In genomic region chr10:127176756-127177155, GRCm38 (mm10) we compare ENCODE assay signal across 9 mouse cellular contexts. TPM values are rescaled to one million over a fixed set of nuclear protein-coding genes. Genes with fewer than 3 reads are reported as not detected.
DNase-seq lines count a peak whose midpoint lies in the region; ATAC-seq and TF ChIP-seq lines count a peak whose summit lies in the region.
"Had no signal": no experiment of that assay in that cellular context is flagged by ENCODE, and none has a peak within 500 bp of the region (broad histone marks: within the 10 kb centered on the region; RNA-seq: fewer than 3 reads in every experiment).

No protein-coding gene starts in this region.

- no peak overlapping the region for H3K9ac ChIP-seq in forebrain, embryonic 13.5 days
- H3K9ac ChIP-seq in forebrain, embryonic 16.5 days (replicated peaks; ENCODE audit: low read depth, low read length), result no peak overlapping the region
- no peak overlapping the region for H3K9ac ChIP-seq in kidney, postnatal 0 days (ENCODE audit: low read depth, low read length)
- no peak overlapping the region for H3K9ac ChIP-seq in liver, embryonic 13.5 days

- peaks cover 27% of the 10 kb centered on the region for H3K4me1 ChIP-seq in forebrain, embryonic 13.5 days
- peaks cover 17% of the 10 kb centered on the region for H3K4me1 ChIP-seq in forebrain, embryonic 16.5 days (replicated peaks; ENCODE audit: control insufficient read depth, insufficient read depth, low read length)
- H3K4me1 ChIP-seq in kidney, postnatal 0 days (replicated peaks; ENCODE audit: insufficient read depth, low read length), result peaks cover 23% of the 10 kb centered on the region; the same call in 1 of the 2 replicates
- peaks cover 92% of the 10 kb centered on the region for H3K4me1 ChIP-seq in G1E (ENCODE audit: insufficient read depth, low read depth, low read length)
- peaks cover 44% of the 10 kb centered on the region for H3K4me1 ChIP-seq in liver, embryonic 13.5 days (replicated peaks)

- 12% methylated on average over 7 of the region's 7 CpGs for WGBS in forebrain, embryonic 13.5 days
- 3% methylated on average over 7 of the region's 7 CpGs for WGBS in forebrain, embryonic 16.5 days
- WGBS in kidney, postnatal 0 days, result 10% methylated on average over 7 of the region's 7 CpGs
- 4% methylated on average over 7 of the region's 7 CpGs for WGBS in liver, embryonic 13.5 days (ENCODE audit: insufficient replicate concordance)

- H3K36me3 ChIP-seq in forebrain, embryonic 13.5 days (ENCODE audit: poor library complexity, severe bottlenecking), result peaks cover 3% of the 10 kb centered on the region; the same call in 1 of the 2 replicates
- no peaks in the 10 kb centered on the region for H3K36me3 ChIP-seq in forebrain, embryonic 16.5 days (ENCODE audit: control insufficient read depth, insufficient read depth)
- H3K36me3 ChIP-seq in kidney, postnatal 0 days (ENCODE audit: insufficient read depth, low read length), result no peaks in the 10 kb centered on the region
- H3K36me3 ChIP-seq in G1E (replicated peaks), result peaks cover 38% of the 10 kb centered on the region
- H3K36me3 ChIP-seq in liver, embryonic 13.5 days, result peaks cover 3% of the 10 kb centered on the region; the same call in 1 of the 2 replicates

- H3K4me2 ChIP-seq in forebrain, embryonic 13.5 days, result peak overlapping the region; percentile 16; the same call in 1 of the 2 replicates
- no peak overlapping the region for H3K4me2 ChIP-seq in forebrain, embryonic 16.5 days (ENCODE audit: low read length)
- H3K4me2 ChIP-seq in kidney, postnatal 0 days (ENCODE audit: low read length), result peak overlapping the region; percentile 21
- H3K4me2 ChIP-seq in liver, embryonic 13.5 days, result peak overlapping the region; percentile 72

- H3K27me3 ChIP-seq in forebrain, embryonic 13.5 days, result peaks cover 88% of the 10 kb centered on the region
- peaks cover 31% of the 10 kb centered on the region for H3K27me3 ChIP-seq in forebrain, embryonic 16.5 days (replicated peaks; ENCODE audit: control insufficient read depth, insufficient read depth, low read length)
- H3K27me3 ChIP-seq in kidney, postnatal 0 days (ENCODE audit: insufficient read depth, low read length), result peaks cover 11% of the 10 kb centered on the region
- H3K27me3 ChIP-seq in G1E (ENCODE audit: insufficient read depth, low read length), result peaks cover 11% of the 10 kb centered on the region; the same call in 1 of the 2 replicates
- peaks cover 81% of the 10 kb centered on the region for H3K27me3 ChIP-seq in liver, embryonic 13.5 days

- DNase-seq in kidney, postnatal 0 days (ENCODE audit: low spot score), result no peak
- DNase-seq in kidney, postnatal 14 days, result no peak
- no peak for DNase-seq in G1E (ENCODE audit: low spot score)
- no peak for DNase-seq in liver, embryonic 13.5 days
- no peak for DNase-seq in left cerebral cortex, postnatal 10 days (ENCODE audit: extremely low spot score in 1 of 2, low spot score in 2 of 2)
- DNase-seq: right cerebral cortex, postnatal 14 days had no signal

- intact Hi-C loops in left cerebral cortex, postnatal 10 days (cut with DNase I), result no loop called here

- ATAC-seq in forebrain, embryonic 13.5 days, result no peak
- ATAC-seq in forebrain, embryonic 16.5 days, result no peak
- ATAC-seq in kidney, postnatal 0 days (replicated peaks; ENCODE audit: low FRiP score, low read depth), result no peak
- no peak for ATAC-seq in G1E (ENCODE audit: extremely low read depth, insufficient number of reproducible peaks, low FRiP score, poor library complexity, severe bottlenecking)
- ATAC-seq in liver, embryonic 13.5 days (ENCODE audit: low read depth), result no peak
- ATAC-seq in megakaryocyte progenitor cell, adult 5-6 weeks (replicated peaks; ENCODE audit: poor library complexity), result no peak

- no peaks in the 10 kb centered on the region for H3K9me3 ChIP-seq in forebrain, embryonic 13.5 days (replicated peaks)
- H3K9me3 ChIP-seq in forebrain, embryonic 16.5 days (ENCODE audit: control insufficient read depth, low read length), result no peaks in the 10 kb centered on the region
- H3K9me3 ChIP-seq in kidney, postnatal 0 days (replicated peaks; ENCODE audit: low read length), result no peaks in the 10 kb centered on the region
- H3K9me3 ChIP-seq in G1E (replicated peaks), result peaks cover 7% of the 10 kb centered on the region
- no peaks in the 10 kb centered on the region for H3K9me3 ChIP-seq in liver, embryonic 13.5 days (replicated peaks)

- no peak overlapping the region for H3K4me3 ChIP-seq in forebrain, embryonic 13.5 days
- no peak overlapping the region for H3K4me3 ChIP-seq in forebrain, embryonic 16.5 days (replicated peaks; ENCODE audit: low read length)
- H3K4me3 ChIP-seq in kidney, postnatal 0 days (replicated peaks; ENCODE audit: low read depth, low read length), result no peak overlapping the region
- H3K4me3 ChIP-seq in G1E (ENCODE audit: low read depth, low read length), result peak overlapping the region; percentile 61; the same call in 1 of the 2 replicates
- H3K4me3 ChIP-seq in liver, embryonic 13.5 days (replicated peaks), result peak overlapping the region; percentile 48; the same call in 1 of the 2 replicates

- no peak overlapping the region for H3K27ac ChIP-seq in forebrain, embryonic 13.5 days
- no peak overlapping the region for H3K27ac ChIP-seq in forebrain, embryonic 16.5 days (ENCODE audit: low read length)
- no peak overlapping the region for H3K27ac ChIP-seq in kidney, postnatal 0 days
- no peak overlapping the region for H3K27ac ChIP-seq in liver, embryonic 13.5 days

- no peak for TF ChIP-seq CTCF in kidney, postnatal 0 days (IDR thresholded peaks at IDR 0.05; ENCODE audit: low read depth)
- TF ChIP-seq CTCF in G1E (IDR thresholded peaks at IDR 0.05; ENCODE audit: low read depth, low read length), result no peak

RNA-seq across cellular contexts. Expression of gene Slc26a10, which starts 3.7 kb away (rescaled TPM):
- polyA plus RNA-seq in forebrain, embryonic 13.5 days (2015; fragmentation: Nextera tagmentation; extraction: Ambion mirVana), result 0.93 and 1.1 TPM in 2 replicates
- polyA plus RNA-seq in forebrain, embryonic 16.5 days (2015; fragmentation: Nextera tagmentation; extraction: Ambion mirVana), result 1.0 and 1.6 TPM in 2 replicates
- 2.8 and 3.1 TPM in 2 replicates for polyA plus RNA-seq in kidney, postnatal 0 days (2015; fragmentation: Nextera tagmentation; extraction: Ambion mirVana)
- total RNA-seq in G1E (2014; fragmentation: Nextera tagmentation) (8.4 and 10.1 TPM in 2 replicates), G1E (2017) (0.58 and 0.98 TPM in 2 replicates)
- 0.68 and 0.94 TPM in 2 replicates for polyA plus RNA-seq in G1E (2012)
- polyA plus RNA-seq in liver, embryonic 13.5 days (2015; fragmentation: Nextera tagmentation; extraction: Ambion mirVana), result 1.8 and 2.1 TPM in 2 replicates
- total RNA-seq in left cerebral cortex, postnatal 10 days (2021), result 1 to 10 TPM; 1.0 to 1.2 TPM
- total RNA-seq in megakaryocyte progenitor cell, adult 5-6 weeks (2015), result not detected in 2 replicates
- total RNA-seq in megakaryocyte progenitor cell, adult 5-6 weeks (2017), result 0.84 and 0.87 TPM in 2 replicates

RNA-seq across cellular contexts. Expression of gene B4galnt1, which starts 11.7 kb away (rescaled TPM):
- 15.7 and 16.7 TPM in 2 replicates for polyA plus RNA-seq in forebrain, embryonic 13.5 days (2015; fragmentation: Nextera tagmentation; extraction: Ambion mirVana)
- polyA plus RNA-seq in forebrain, embryonic 16.5 days (2015; fragmentation: Nextera tagmentation; extraction: Ambion mirVana), result 41.5 and 45.8 TPM in 2 replicates
- 15.0 and 16.4 TPM in 2 replicates for polyA plus RNA-seq in kidney, postnatal 0 days (2015; fragmentation: Nextera tagmentation; extraction: Ambion mirVana)
- 173 and 188 TPM in 2 replicates for total RNA-seq in G1E (2014; fragmentation: Nextera tagmentation)
- total RNA-seq in G1E (2017), result 65.0 and 66.7 TPM in 2 replicates
- 292 and 318 TPM in 2 replicates for polyA plus RNA-seq in G1E (2012)
- polyA plus RNA-seq in liver, embryonic 13.5 days (2015; fragmentation: Nextera tagmentation; extraction: Ambion mirVana), result 9.3 and 11.0 TPM in 2 replicates
- total RNA-seq in left cerebral cortex, postnatal 10 days (2021), result 100 to 1,000 TPM; 105 to 107 TPM
- total RNA-seq in megakaryocyte progenitor cell, adult 5-6 weeks (2015), result 212 and 219 TPM in 2 replicates
- 122 and 139 TPM in 2 replicates for total RNA-seq in megakaryocyte progenitor cell, adult 5-6 weeks (2017)

RNA-seq across cellular contexts. Expression of gene Arhgef25, which starts 13.1 kb away (rescaled TPM):
- 24.3 and 25.8 TPM in 2 replicates for polyA plus RNA-seq in forebrain, embryonic 13.5 days (2015; fragmentation: Nextera tagmentation; extraction: Ambion mirVana)
- 32.3 and 33.0 TPM in 2 replicates for polyA plus RNA-seq in forebrain, embryonic 16.5 days (2015; fragmentation: Nextera tagmentation; extraction: Ambion mirVana)
- polyA plus RNA-seq in kidney, postnatal 0 days (2015; fragmentation: Nextera tagmentation; extraction: Ambion mirVana), result 27.9 and 29.0 TPM in 2 replicates
- total RNA-seq in G1E (2014; fragmentation: Nextera tagmentation) (49.0 and 70.1 TPM in 2 replicates), G1E (2017) (43.0 and 51.4 TPM in 2 replicates)
- polyA plus RNA-seq in G1E (2012), result 98.4 and 120 TPM in 2 replicates
- 8.1 and 8.2 TPM in 2 replicates for polyA plus RNA-seq in liver, embryonic 13.5 days (2015; fragmentation: Nextera tagmentation; extraction: Ambion mirVana)
- total RNA-seq in left cerebral cortex, postnatal 10 days (2021), result 10 to 100 TPM; 65.2 to 69.1 TPM
- total RNA-seq in megakaryocyte progenitor cell, adult 5-6 weeks (2015), result 1.7 and 3.1 TPM in 2 replicates
- 3.0 and 5.3 TPM in 2 replicates for total RNA-seq in megakaryocyte progenitor cell, adult 5-6 weeks (2017)

RNA-seq across cellular contexts. Expression of gene Dtx3, which starts 18.8 kb away (rescaled TPM):
- 150 and 155 TPM in 2 replicates for polyA plus RNA-seq in forebrain, embryonic 13.5 days (2015; fragmentation: Nextera tagmentation; extraction: Ambion mirVana)
- 179 and 224 TPM in 2 replicates for polyA plus RNA-seq in forebrain, embryonic 16.5 days (2015; fragmentation: Nextera tagmentation; extraction: Ambion mirVana)
- 83.3 and 85.1 TPM in 2 replicates for polyA plus RNA-seq in kidney, postnatal 0 days (2015; fragmentation: Nextera tagmentation; extraction: Ambion mirVana)
- 318 and 360 TPM in 2 replicates for total RNA-seq in G1E (2014; fragmentation: Nextera tagmentation)
- total RNA-seq in G1E (2017), result 95.8 and 125 TPM in 2 replicates
- 213 and 260 TPM in 2 replicates for polyA plus RNA-seq in G1E (2012)
- 16.8 and 19.3 TPM in 2 replicates for polyA plus RNA-seq in liver, embryonic 13.5 days (2015; fragmentation: Nextera tagmentation; extraction: Ambion mirVana)
- total RNA-seq in left cerebral cortex, postnatal 10 days (2021), result 100 to 1,000 TPM; 182 to 185 TPM
- total RNA-seq in megakaryocyte progenitor cell, adult 5-6 weeks (2015), result 23.8 and 28.0 TPM in 2 replicates
- total RNA-seq in megakaryocyte progenitor cell, adult 5-6 weeks (2017), result 18.0 and 19.3 TPM in 2 replicates

RNA-seq across cellular contexts. Expression of gene Pip4k2c, which starts 34.6 kb away (rescaled TPM):
- polyA plus RNA-seq in forebrain, embryonic 13.5 days (2015; fragmentation: Nextera tagmentation; extraction: Ambion mirVana), result 18.8 and 19.5 TPM in 2 replicates
- polyA plus RNA-seq in forebrain, embryonic 16.5 days (2015; fragmentation: Nextera tagmentation; extraction: Ambion mirVana), result 26.7 and 28.4 TPM in 2 replicates
- polyA plus RNA-seq in kidney, postnatal 0 days (2015; fragmentation: Nextera tagmentation; extraction: Ambion mirVana), result 45.0 and 50.1 TPM in 2 replicates
- total RNA-seq in G1E (2014; fragmentation: Nextera tagmentation), result 136 and 141 TPM in 2 replicates
- 126 and 133 TPM in 2 replicates for total RNA-seq in G1E (2017)
- 130 and 151 TPM in 2 replicates for polyA plus RNA-seq in G1E (2012)
- polyA plus RNA-seq in liver, embryonic 13.5 days (2015; fragmentation: Nextera tagmentation; extraction: Ambion mirVana), result 39.8 and 45.8 TPM in 2 replicates
- 10 to 100 TPM; 42.2 to 47.4 TPM for total RNA-seq in left cerebral cortex, postnatal 10 days (2021)
- 9.7 and 11.2 TPM in 2 replicates for total RNA-seq in megakaryocyte progenitor cell, adult 5-6 weeks (2015)
- 11.4 and 12.1 TPM in 2 replicates for total RNA-seq in megakaryocyte progenitor cell, adult 5-6 weeks (2017)

Comparison
In these comparisons a context has a peak if more than half of its experiments do, and no peak if none do; other contexts are left out.
1. H3K4me3 ChIP-seq: peak in G1E (single experiment) and liver, embryonic 13.5 days (single experiment); none in forebrain, embryonic 13.5 days (single experiment), forebrain, embryonic 16.5 days (single experiment) and kidney, postnatal 0 days (single experiment).